Mouse (Mus musculus): ENCODE data around the gene Trim63. TPM values are rescaled to one million over a fixed set of nuclear protein-coding genes. Genes with fewer than 3 reads are reported as not detected.

Trim63 gene
- polyA plus RNA-seq, 1 experiment from 2014 or later, result 0.11 TPM

GRCm38 (mm10) chr4:134307367-134308072, 7.4 kb upstream of the Trim63 start:
- H3K4me1 ChIP-seq (replicated peaks), result peaks cover 11% of the 10 kb centered on the region
- no peaks in the 10 kb centered on the region for H3K27me3 ChIP-seq
- no peak overlapping the region for H3K4me3 ChIP-seq (replicated peaks)
- 0 out of 2 replicates have a peak overlapping the region, but pooled peaks have one; percentile 19 for H3K4me2 ChIP-seq (replicated peaks)
- 0 out of 2 replicates have a peak, but pooled peaks have one; percentile 45 for ATAC-seq
- no peaks in the 10 kb centered on the region for H3K36me3 ChIP-seq
- H3K27ac ChIP-seq, result no peak overlapping the region
- WGBS, result 18% methylated on average over 12 of the region's 12 CpGs
- H3K9ac ChIP-seq (replicated peaks), result no peak overlapping the region
- peaks cover under 1% of the 10 kb centered on the region; the same call in 1 of the 2 replicates for H3K9me3 ChIP-seq

DNA sequence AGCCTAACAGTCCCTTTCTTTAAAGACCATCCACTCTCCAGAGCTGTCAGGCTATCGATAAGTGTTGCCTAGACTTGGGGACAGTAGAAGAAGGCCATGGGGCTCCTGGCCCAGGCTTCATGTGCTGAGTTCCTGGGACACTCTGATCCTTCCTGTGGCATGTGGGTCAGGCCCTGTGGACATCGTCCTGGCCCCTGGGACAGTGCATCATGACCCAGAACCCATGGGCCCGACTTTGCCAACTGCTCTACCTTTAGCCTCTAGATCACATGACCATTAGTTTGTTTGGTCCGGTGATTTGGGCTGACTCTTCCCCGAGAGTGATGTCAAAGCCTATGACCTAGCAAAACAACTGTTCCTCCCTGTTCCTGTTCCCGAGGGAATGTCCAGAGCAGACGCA, 4.8 kb upstream of the Trim63 start:
- 91% methylated on average over 7 of the region's 7 CpGs for WGBS
- Histone ChIP-seq H3K4me1 (replicated peaks) (peaks cover 11% of the 10 kb centered on the region), H3K4me2 (replicated peaks) (no peak overlapping the region), H3K4me3 (replicated peaks) (no peak overlapping the region), H3K27ac (no peak overlapping the region), H3K9me3 (peaks cover 7% of the 10 kb centered on the region), H3K9ac (replicated peaks) (no peak overlapping the region), H3K36me3 (no peaks in the 10 kb centered on the region), H3K27me3 (no peaks in the 10 kb centered on the region)
- no peak for ATAC-seq

GRCm38 (mm10) chr4:134310656-134311055, 4.3 kb upstream of the Trim63 start:
- Histone ChIP-seq H3K36me3 (no peaks in the 10 kb centered on the region), H3K4me1 (replicated peaks) (peaks cover 11% of the 10 kb centered on the region), H3K27me3 (no peaks in the 10 kb centered on the region), H3K27ac (no peak overlapping the region), H3K9me3 (peaks cover 7% of the 10 kb centered on the region), H3K4me3 (replicated peaks) (no peak overlapping the region), H3K4me2 (replicated peaks) (no peak overlapping the region), H3K9ac (replicated peaks) (no peak overlapping the region)
- ATAC-seq, result no peak
- WGBS, result 90% methylated on average over 9 of the region's 9 CpGs

DNA sequence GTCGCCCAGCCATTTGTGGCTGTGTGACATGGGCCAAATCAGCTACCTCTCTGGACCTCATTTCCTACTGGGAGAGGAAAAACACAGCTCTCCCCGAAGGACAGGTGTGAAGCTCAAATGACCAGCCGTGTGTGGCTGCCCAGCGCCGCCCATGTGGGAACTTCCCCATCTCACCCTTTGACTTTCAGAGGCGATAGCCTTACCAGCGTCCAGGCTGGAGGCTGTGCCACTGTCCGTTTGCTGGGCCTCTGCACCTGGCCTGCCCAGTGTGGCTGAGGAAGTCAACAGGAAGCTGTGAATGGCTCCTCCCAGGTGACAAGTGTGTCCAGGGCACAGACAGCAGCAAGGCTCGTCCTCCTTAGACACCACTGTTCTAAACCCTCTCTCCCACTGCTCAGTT, 3.1 kb upstream of the Trim63 start:
- no peaks in the 10 kb centered on the region for H3K36me3 ChIP-seq
- H3K27ac ChIP-seq, result no peak overlapping the region
- 85% methylated on average over 9 of the region's 9 CpGs for WGBS
- no peak overlapping the region for H3K9ac ChIP-seq (replicated peaks)
- peaks cover 11% of the 10 kb centered on the region for H3K4me1 ChIP-seq (replicated peaks)
- ATAC-seq, result no peak
- H3K9me3 ChIP-seq, result peaks cover 7% of the 10 kb centered on the region
- H3K27me3 ChIP-seq, result no peaks in the 10 kb centered on the region
- no peak overlapping the region for H3K4me3 ChIP-seq (replicated peaks)
- H3K4me2 ChIP-seq (replicated peaks), result no peak overlapping the region

GRCm38 (mm10) chr4:134312341-134312740, 2.6 kb upstream of the Trim63 start:
- H3K9me3 ChIP-seq, result peaks cover 7% of the 10 kb centered on the region
- WGBS, result 95% methylated on average over 5 of the region's 5 CpGs
- H3K27me3 ChIP-seq, result no peaks in the 10 kb centered on the region
- H3K27ac ChIP-seq, result no peak overlapping the region
- no peak overlapping the region for H3K4me2 ChIP-seq (replicated peaks)
- H3K36me3 ChIP-seq, result no peaks in the 10 kb centered on the region
- no peak overlapping the region for H3K9ac ChIP-seq (replicated peaks)
- ATAC-seq, result no peak
- H3K4me3 ChIP-seq (replicated peaks), result no peak overlapping the region
- peaks cover 7% of the 10 kb centered on the region for H3K4me1 ChIP-seq (replicated peaks)

DNA sequence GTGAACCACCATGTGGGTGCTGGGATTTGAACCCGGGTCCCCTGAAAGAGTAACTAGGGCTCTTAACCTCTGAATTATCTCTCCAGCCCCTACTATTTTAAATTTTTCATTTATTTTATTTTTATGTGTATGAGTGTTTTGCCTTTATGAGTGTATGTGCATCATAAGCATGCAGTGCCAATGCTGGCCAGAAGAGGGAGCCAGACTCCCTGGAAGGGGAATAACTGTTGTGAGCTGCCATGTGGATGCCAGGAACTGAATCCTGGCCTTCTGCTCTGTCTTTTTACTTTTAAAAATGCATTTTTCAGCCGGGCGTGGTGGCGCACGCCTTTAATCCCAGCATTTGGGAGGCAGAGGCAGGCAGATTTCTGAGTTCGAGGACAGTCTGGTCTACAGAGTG, 2.0 kb upstream of the Trim63 start:
- H3K4me2 ChIP-seq (replicated peaks), result no peak overlapping the region
- H3K9me3 ChIP-seq, result peaks cover 7% of the 10 kb centered on the region
- H3K4me1 ChIP-seq (replicated peaks), result 0 out of 2 replicates have a peak, but pooled peaks cover 3% of the 10 kb centered on the region
- no peak overlapping the region for H3K27ac ChIP-seq
- no peak overlapping the region for H3K9ac ChIP-seq (replicated peaks)
- H3K27me3 ChIP-seq, result no peaks in the 10 kb centered on the region
- 94% methylated on average over 6 of the region's 6 CpGs for WGBS
- no peaks in the 10 kb centered on the region for H3K36me3 ChIP-seq
- no peak overlapping the region for H3K4me3 ChIP-seq (replicated peaks)
- ATAC-seq, result no peak

DNA sequence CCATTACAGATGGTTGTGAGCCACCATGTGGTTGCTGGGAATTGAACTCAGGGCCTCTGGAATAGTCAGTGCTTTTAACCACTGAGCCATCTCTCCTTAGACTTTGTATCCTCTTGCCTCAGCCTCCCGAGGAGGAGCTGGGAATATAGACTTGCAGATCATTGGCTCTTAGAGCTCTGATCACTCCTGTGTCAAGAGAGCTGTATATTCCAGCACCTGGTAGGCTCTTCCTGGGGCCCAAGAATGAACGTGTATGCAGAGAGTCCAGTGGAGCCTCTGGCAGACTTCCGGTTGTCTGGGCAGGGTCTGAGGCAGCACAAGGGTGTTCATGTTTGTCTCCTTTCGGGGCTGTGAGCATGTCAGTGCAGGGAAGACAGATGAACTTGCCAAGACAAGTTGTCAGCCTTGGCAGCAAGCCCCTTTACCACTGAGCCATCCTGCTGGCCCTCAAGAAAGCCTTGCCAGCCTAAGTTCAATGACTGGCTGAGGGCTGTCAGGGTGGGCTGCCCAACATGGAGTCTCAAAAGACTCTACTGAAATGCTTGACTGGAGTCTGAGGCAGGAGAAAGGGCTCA, 752 bp upstream of the Trim63 start:
- 85% methylated on average over 4 of the region's 4 CpGs for WGBS
- Histone ChIP-seq H3K9me3 (peaks cover 7% of the 10 kb centered on the region), H3K9ac (replicated peaks) (no peak overlapping the region), H3K4me1 (replicated peaks) (no peaks in the 10 kb centered on the region), H3K4me3 (replicated peaks) (no peak overlapping the region), H3K36me3 (no peaks in the 10 kb centered on the region), H3K4me2 (replicated peaks) (no peak overlapping the region), H3K27ac (no peak overlapping the region), H3K27me3 (no peaks in the 10 kb centered on the region)
- no peak for ATAC-seq

- Histone ChIP-seq H3K27ac (no peak overlapping the region), H3K4me2 (replicated peaks) (no peak overlapping the region), H3K36me3 (no peaks in the 10 kb centered on the region), H3K9me3 (peaks cover 7% of the 10 kb centered on the region), H3K9ac (replicated peaks) (no peak overlapping the region), H3K4me1 (replicated peaks) (no peaks in the 10 kb centered on the region), H3K4me3 (replicated peaks) (no peak overlapping the region), H3K27me3 (no peaks in the 10 kb centered on the region)
- WGBS, result 85% methylated on average over 9 of the region's 9 CpGs
- no peak for ATAC-seq
These were observed 550 bp downstream of the Trim63 start for GRCm38 (mm10) chr4:134315470-134315869.

- Histone ChIP-seq H3K4me2 (replicated peaks) (no peak overlapping the region), H3K9ac (replicated peaks) (no peak overlapping the region), H3K36me3 (no peaks in the 10 kb centered on the region), H3K4me1 (replicated peaks) (no peaks in the 10 kb centered on the region), H3K9me3 (peaks cover 7% of the 10 kb centered on the region), H3K27me3 (no peaks in the 10 kb centered on the region), H3K27ac (no peak overlapping the region), H3K4me3 (replicated peaks) (no peak overlapping the region)
- 49% methylated on average over 16 of the region's 16 CpGs for WGBS
- ATAC-seq, result no peak
These were observed 1.5 kb downstream of the Trim63 start for GRCm38 (mm10) chr4:134316390-134316789.

- no peak overlapping the region for H3K4me2 ChIP-seq (replicated peaks)
- no peak overlapping the region for H3K9ac ChIP-seq (replicated peaks)
- no peak overlapping the region for H3K27ac ChIP-seq
- no peak overlapping the region for H3K4me3 ChIP-seq (replicated peaks)
- no peak for ATAC-seq
- H3K4me1 ChIP-seq (replicated peaks), result no peaks in the 10 kb centered on the region
- no peaks in the 10 kb centered on the region for H3K27me3 ChIP-seq
- 87% methylated on average over 5 of the region's 5 CpGs for WGBS
- H3K9me3 ChIP-seq, result no peaks in the 10 kb centered on the region
- H3K36me3 ChIP-seq, result no peaks in the 10 kb centered on the region
These were observed 4.2 kb downstream of the Trim63 start for GRCm38 (mm10) chr4:134319074-134319473.

DNA sequence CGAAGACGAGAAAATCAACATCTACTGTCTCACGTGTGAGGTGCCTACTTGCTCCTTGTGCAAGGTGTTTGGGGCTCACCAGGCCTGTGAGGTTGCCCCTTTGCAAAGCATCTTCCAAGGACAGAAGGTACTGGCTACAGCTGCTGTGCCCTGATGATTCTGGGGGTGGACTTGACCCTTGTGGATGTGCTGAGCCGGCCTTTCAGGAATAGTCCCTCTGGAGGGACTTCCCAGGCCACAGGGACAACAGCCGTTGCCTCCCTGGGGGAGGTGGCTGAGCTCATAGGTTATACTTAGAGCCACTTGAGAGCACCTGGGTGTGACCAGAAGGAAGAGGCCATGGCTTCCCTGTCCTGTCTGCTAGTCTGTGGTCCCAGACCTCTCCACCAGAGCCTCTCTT, 4.8 kb downstream of the Trim63 start:
- H3K4me3 ChIP-seq (replicated peaks), result no peak overlapping the region
- no peaks in the 10 kb centered on the region for H3K36me3 ChIP-seq
- no peak overlapping the region for H3K4me2 ChIP-seq (replicated peaks)
- no peak overlapping the region for H3K9ac ChIP-seq (replicated peaks)
- H3K9me3 ChIP-seq, result no peaks in the 10 kb centered on the region
- no peak overlapping the region for H3K27ac ChIP-seq
- H3K4me1 ChIP-seq (replicated peaks), result no peaks in the 10 kb centered on the region
- no peak for ATAC-seq
- WGBS, result 85% methylated on average over 5 of the region's 5 CpGs
- no peaks in the 10 kb centered on the region for H3K27me3 ChIP-seq

GRCm38 (mm10) chr4:134321524-134321923, 6.6 kb downstream of the Trim63 start:
- H3K9me3 ChIP-seq, result no peaks in the 10 kb centered on the region
- WGBS, result 68% methylated on average over 3 of the region's 3 CpGs
- no peak for ATAC-seq

More at GRCm38 (mm10) chr4:134321524-134321923, 6.6 kb downstream of the Trim63 start:
- no peak overlapping the region for H3K27ac ChIP-seq
- no peak overlapping the region for H3K9ac ChIP-seq (replicated peaks)
- H3K4me2 ChIP-seq (replicated peaks), result no peak overlapping the region
- H3K36me3 ChIP-seq, result no peaks in the 10 kb centered on the region
- H3K4me3 ChIP-seq (replicated peaks), result no peak overlapping the region
- no peaks in the 10 kb centered on the region for H3K27me3 ChIP-seq
- no peaks in the 10 kb centered on the region for H3K4me1 ChIP-seq (replicated peaks)

All from midbrain, embryonic 13.5 days (tissue).